Mouse (Mus musculus): ENCODE results near the gene Lhfpl3.
"Not testable (repeated sequence)": the region's sequence is repeated elsewhere in the genome, so short reads cannot be mapped to it uniquely, and the experiment has no call there.

Lhfpl3 gene

DNA sequence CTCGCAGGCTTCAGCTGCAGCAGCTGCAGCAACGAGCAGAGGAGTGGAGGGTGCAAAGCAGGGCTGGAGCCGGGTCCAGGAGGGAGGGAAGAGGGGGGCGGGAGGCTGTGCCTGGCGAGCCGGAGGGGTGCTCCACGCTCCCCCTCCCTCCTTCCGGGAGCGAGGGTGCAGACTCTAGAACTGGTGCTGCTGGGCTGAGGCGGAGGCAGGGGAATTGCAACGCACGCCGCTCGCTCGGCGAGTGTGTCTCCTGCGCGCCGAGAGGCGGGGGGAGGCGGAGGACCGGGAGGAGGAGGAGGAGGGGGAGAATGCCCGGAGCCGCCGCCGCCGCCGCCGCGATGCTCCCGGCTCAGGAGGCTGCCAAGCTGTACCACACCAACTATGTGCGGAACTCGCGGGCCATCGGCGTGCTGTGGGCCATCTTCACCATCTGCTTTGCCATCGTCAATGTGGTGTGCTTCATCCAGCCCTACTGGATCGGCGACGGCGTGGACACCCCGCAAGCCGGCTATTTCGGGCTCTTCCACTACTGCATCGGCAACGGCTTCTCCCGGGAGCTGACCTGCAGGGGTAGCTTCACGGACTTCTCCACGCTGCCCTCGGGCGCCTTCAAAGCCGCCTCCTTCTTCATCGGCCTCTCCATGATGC, at the start of gene Lhfpl3:
Gene Lhfpl3, plus strand, starts transcription at position 175 of the 648 bp plus-strand sequence.
- no peak for DNase-seq (ENCODE audit: low read depth, low spot score)
- no peaks in the 10 kb centered on the region for H3K36me3 ChIP-seq (ENCODE audit: control insufficient read depth, insufficient read depth, low read length, poor library complexity, severe bottlenecking)
- peaks cover 2% of the 10 kb centered on the region; the same call in 1 of the 2 replicates for H3K27me3 ChIP-seq (ENCODE audit: control insufficient read depth, insufficient read depth, low read length, poor library complexity, severe bottlenecking)

- H3K27me3 ChIP-seq (ENCODE audit: control insufficient read depth, insufficient read depth, low read length, poor library complexity, severe bottlenecking); H3K36me3 ChIP-seq (ENCODE audit: control insufficient read depth, insufficient read depth, low read length, poor library complexity, severe bottlenecking); DNase-seq (ENCODE audit: low read depth, low spot score): not testable (repeated sequence)
Observed at GRCm38 (mm10) chr5:22706271-22706670, 39.6 kb upstream of the Lhfpl3 start.

DNA sequence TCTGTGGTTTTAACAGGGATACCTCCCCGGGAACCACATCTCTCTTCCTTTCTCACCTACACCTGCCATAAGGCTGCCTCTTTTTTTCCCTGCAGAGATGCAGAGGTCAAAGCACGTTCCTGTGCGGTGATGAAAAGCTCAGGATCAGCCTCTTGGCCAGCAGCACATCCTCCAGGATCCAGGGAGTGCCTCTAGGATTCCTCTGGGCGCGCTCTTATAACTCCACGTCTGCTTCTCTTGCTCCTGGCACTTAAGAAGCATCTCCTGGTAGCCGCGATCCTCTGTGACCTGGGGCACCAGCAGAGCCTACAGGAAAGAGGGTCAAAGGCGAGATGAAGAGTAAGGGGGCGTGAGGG, 352 bp upstream of the Lhfpl3 start:
- peaks cover 2% of the 10 kb centered on the region; the same call in 1 of the 2 replicates for H3K27me3 ChIP-seq (ENCODE audit: control insufficient read depth, insufficient read depth, low read length, poor library complexity, severe bottlenecking)
- no peak for DNase-seq (ENCODE audit: low read depth, low spot score)
- H3K36me3 ChIP-seq (ENCODE audit: control insufficient read depth, insufficient read depth, low read length, poor library complexity, severe bottlenecking), result no peaks in the 10 kb centered on the region

DNA sequence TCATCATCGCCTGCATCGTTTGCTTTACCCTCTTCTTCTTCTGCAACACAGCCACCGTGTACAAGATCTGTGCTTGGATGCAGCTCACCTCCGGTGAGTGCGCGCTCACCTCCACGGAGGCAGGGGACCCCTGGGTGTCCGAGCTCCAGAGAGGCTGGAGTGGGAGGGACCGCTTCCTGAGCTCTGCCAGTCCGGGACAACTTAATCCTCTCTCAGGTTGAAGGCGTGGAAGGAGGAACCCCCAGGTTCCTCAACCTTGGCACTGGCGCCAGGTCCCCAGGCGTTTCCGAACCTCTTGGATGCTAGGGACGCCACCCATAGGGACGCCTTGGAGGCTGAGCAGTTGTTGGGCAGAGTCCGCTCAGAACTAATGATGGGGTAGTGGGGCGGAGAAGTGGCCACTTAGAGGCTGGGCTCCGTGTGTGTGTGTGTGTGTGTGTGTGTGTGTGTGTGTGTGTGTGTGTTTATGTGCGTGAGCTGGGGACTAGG, 718 bp downstream of the Lhfpl3 start:
- DNase-seq (ENCODE audit: low read depth, low spot score), result no peak
- no peaks in the 10 kb centered on the region for H3K36me3 ChIP-seq (ENCODE audit: control insufficient read depth, insufficient read depth, low read length, poor library complexity, severe bottlenecking)
- peaks cover 2% of the 10 kb centered on the region; the same call in 1 of the 2 replicates for H3K27me3 ChIP-seq (ENCODE audit: control insufficient read depth, insufficient read depth, low read length, poor library complexity, severe bottlenecking)

GRCm38 (mm10) chr5:22747305-22747704, 1.4 kb downstream of the Lhfpl3 start:
- DNase-seq (ENCODE audit: low read depth, low spot score), result no peak
- Histone ChIP-seq H3K27me3 (ENCODE audit: control insufficient read depth, insufficient read depth, low read length, poor library complexity, severe bottlenecking) (peaks cover 2% of the 10 kb centered on the region; the same call in 1 of the 2 replicates), H3K36me3 (ENCODE audit: control insufficient read depth, insufficient read depth, low read length, poor library complexity, severe bottlenecking) (no peaks in the 10 kb centered on the region)

DNA sequence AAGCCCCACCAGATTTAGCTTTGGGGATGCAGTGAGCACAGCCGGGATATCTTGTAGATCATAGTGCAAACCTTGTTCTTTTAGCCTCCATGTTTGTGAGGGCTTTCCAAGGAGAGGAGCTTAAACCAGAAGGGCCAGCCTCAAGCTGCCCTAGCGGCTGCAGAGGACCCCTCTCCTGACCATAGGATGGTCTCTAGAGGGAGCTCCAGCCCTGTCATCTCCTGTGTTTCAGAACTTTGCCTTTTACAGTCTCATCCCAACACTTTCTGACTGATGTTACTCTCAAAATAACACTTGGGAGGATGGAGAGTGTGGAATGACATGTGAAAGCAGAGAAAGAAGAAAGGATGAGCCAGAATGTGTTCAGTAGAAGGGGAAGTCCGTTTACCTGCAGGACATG, 11.4 kb downstream of the Lhfpl3 start:
- no peaks in the 10 kb centered on the region for H3K36me3 ChIP-seq (ENCODE audit: control insufficient read depth, insufficient read depth, low read length, poor library complexity, severe bottlenecking)
- no peak for DNase-seq (ENCODE audit: low read depth, low spot score)
- no peaks in the 10 kb centered on the region for H3K27me3 ChIP-seq (ENCODE audit: control insufficient read depth, insufficient read depth, low read length, poor library complexity, severe bottlenecking)

GRCm38 (mm10) chr5:22770726-22771125, 24.9 kb downstream of the Lhfpl3 start:
- Histone ChIP-seq H3K36me3 (ENCODE audit: control insufficient read depth, insufficient read depth, low read length, poor library complexity, severe bottlenecking) (no peaks in the 10 kb centered on the region), H3K27me3 (ENCODE audit: control insufficient read depth, insufficient read depth, low read length, poor library complexity, severe bottlenecking) (no peaks in the 10 kb centered on the region)
- DNase-seq (ENCODE audit: low read depth, low spot score), result no peak

DNA sequence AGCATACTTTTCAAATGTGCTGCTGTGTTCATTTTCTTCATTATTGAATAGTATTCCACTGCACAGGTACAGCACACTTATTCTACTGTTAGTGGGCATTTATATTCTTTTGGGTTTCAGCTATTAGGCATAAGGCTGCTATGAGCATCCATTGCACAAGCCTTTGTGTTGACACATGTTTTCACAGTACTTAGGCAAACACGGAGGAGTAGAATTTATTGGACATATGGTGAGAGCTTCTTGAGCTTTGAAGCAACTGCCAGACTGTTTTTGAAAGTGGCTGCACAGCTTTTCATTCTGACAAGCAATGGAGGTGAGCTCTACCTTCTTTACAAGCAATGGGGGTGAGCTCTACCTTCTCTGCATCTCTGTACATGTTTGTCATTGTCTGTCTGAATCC, 49.5 kb downstream of the Lhfpl3 start:
- Histone ChIP-seq H3K27me3 (ENCODE audit: control insufficient read depth, insufficient read depth, low read length, poor library complexity, severe bottlenecking) (no peaks in the 10 kb centered on the region), H3K36me3 (ENCODE audit: control insufficient read depth, insufficient read depth, low read length, poor library complexity, severe bottlenecking) (no peaks in the 10 kb centered on the region)
- DNase-seq (ENCODE audit: low read depth, low spot score), result no peak

DNA sequence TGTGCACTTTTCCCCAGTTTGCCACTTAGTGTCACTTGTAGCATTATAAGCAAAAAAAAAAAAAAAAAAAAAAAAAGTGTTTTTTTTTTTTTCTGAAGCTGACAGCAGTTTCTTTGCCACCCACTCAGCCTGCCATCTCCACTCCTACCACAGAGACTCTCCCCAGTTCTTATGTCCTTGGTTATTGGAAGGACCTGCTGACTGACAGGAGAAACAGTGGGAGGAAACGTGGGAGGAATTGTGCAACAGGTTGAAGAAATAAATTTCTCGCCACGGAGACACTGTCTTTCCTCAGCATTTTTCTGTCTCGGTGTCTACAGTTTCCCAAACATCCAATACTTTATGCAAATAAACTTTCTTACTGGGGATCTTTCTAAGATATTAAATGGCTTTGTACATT, 67.6 kb downstream of the Lhfpl3 start:
- DNase-seq (ENCODE audit: low read depth, low spot score), result no peak
- H3K27me3 ChIP-seq (ENCODE audit: control insufficient read depth, insufficient read depth, low read length, poor library complexity, severe bottlenecking), result no peaks in the 10 kb centered on the region
- H3K36me3 ChIP-seq (ENCODE audit: control insufficient read depth, insufficient read depth, low read length, poor library complexity, severe bottlenecking), result no peaks in the 10 kb centered on the region

DNA sequence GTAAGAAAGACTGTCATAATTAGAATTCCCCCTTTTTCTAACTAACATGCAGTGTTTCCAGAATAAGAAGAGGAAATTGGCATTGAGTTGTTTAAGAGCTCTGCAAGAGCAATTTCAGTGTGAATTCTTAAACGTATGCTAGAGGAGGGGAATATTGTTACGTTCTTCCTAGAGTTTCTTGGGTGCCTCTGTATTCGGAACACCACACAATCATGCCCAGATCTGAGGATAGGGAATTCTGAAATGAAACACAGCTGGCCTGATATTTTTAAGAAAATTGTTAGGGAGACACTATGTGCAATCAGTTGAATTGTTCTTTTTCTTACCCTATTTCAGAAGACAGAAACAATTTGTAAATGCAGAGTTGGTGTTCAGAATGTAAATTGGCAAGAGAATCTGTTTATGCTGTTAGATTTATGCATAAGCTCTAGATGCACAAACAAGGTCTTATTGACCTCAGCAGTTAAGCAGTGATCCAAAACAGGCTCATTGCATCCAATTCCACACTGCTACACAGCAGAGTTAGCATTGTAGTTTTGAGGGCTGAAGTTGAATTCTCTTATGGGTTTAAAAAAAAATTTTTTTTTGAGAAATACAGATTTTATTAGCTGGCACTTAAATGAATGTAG, 84.1 kb downstream of the Lhfpl3 start:
- DNase-seq (ENCODE audit: low read depth, low spot score), result no peak
- H3K36me3 ChIP-seq (ENCODE audit: control insufficient read depth, insufficient read depth, low read length, poor library complexity, severe bottlenecking), result no peaks in the 10 kb centered on the region
- H3K27me3 ChIP-seq (ENCODE audit: control insufficient read depth, insufficient read depth, low read length, poor library complexity, severe bottlenecking), result no peaks in the 10 kb centered on the region

DNA sequence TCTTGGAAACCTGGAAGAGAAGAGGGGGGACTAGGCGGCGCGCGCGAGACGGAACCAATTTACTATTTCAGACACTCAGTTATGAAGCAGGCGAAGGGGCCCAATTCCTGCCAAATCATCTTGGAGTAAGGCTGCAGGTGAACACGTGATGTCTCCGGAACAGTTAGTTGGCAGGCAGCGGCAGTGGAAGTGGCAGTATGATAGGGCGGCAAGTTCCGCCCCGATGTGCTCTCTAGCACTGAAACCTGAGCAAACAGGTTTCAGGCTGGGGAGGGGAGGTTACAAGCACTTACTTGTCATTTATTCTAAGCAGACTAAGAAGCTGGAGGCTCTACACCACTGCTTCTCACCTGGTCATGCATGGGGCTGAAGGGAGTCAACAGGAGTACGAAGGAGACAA, 105.7 kb downstream of the Lhfpl3 start:
- Histone ChIP-seq H3K27me3 (ENCODE audit: control insufficient read depth, insufficient read depth, low read length, poor library complexity, severe bottlenecking) (no peaks in the 10 kb centered on the region; the same call in 1 of the 2 replicates), H3K36me3 (ENCODE audit: control insufficient read depth, insufficient read depth, low read length, poor library complexity, severe bottlenecking) (no peaks in the 10 kb centered on the region)

DNA sequence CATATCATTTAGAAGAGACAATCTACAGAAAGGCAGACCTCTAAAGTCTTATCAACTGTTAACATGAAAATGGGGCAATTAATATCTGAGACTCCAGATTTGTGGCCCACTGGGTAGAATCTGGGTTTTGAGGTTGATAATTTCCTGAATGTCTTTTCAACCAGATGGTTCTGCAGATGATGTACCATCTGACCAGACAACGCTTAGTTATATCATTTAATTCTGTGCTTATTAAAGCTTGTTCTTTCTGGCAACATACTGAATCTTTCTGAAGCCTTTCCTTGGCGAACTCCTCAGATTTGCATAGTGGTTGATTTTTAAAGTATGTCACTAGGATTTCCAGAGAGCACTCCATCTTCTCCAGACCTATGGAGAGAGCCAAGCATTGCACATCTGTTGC, 107.6 kb downstream of the Lhfpl3 start:
- DNase-seq (ENCODE audit: low read depth, low spot score), result no peak
- Histone ChIP-seq H3K36me3 (ENCODE audit: control insufficient read depth, insufficient read depth, low read length, poor library complexity, severe bottlenecking) (no peaks in the 10 kb centered on the region), H3K27me3 (ENCODE audit: control insufficient read depth, insufficient read depth, low read length, poor library complexity, severe bottlenecking) (no peaks in the 10 kb centered on the region; the same call in 1 of the 2 replicates)

More for the DNA sequence above, 105.7 kb downstream of the Lhfpl3 start:
- DNase-seq (ENCODE audit: low read depth, low spot score), result no peak

- no peaks in the 10 kb centered on the region; the same call in 1 of the 2 replicates for H3K27me3 ChIP-seq (ENCODE audit: control insufficient read depth, insufficient read depth, low read length, poor library complexity, severe bottlenecking)
- DNase-seq (ENCODE audit: low read depth, low spot score), result no peak
- no peaks in the 10 kb centered on the region for H3K36me3 ChIP-seq (ENCODE audit: control insufficient read depth, insufficient read depth, low read length, poor library complexity, severe bottlenecking)
Observed at GRCm38 (mm10) chr5:22856480-22856879, 110.6 kb downstream of the Lhfpl3 start.

DNA sequence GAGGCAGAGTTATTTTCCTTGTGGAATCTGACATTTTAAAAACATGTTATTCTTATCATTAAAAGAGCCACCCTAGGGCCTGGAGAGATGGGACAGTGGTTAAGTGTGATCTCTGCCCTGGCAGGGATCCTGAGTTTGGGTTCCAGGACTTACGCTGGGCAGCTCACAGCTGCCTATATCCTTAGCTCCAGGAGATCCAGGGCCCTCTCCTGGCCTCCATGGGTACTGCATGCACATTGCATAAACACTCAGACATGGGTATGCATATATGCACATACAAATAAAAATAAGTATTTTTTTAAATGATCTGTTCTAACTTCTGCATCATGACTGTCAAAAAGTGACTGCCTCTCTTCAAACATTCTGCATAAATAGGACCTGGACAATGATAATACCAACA, 115.5 kb downstream of the Lhfpl3 start:
- Histone ChIP-seq H3K36me3 (ENCODE audit: control insufficient read depth, insufficient read depth, low read length, poor library complexity, severe bottlenecking) (no peaks in the 10 kb centered on the region), H3K27me3 (ENCODE audit: control insufficient read depth, insufficient read depth, low read length, poor library complexity, severe bottlenecking) (no peaks in the 10 kb centered on the region)
- DNase-seq (ENCODE audit: low read depth, low spot score), result no peak

- DNase-seq (ENCODE audit: low read depth, low spot score), result no peak
- H3K27me3 ChIP-seq (ENCODE audit: control insufficient read depth, insufficient read depth, low read length, poor library complexity, severe bottlenecking), result no peaks in the 10 kb centered on the region
- H3K36me3 ChIP-seq (ENCODE audit: control insufficient read depth, insufficient read depth, low read length, poor library complexity, severe bottlenecking), result no peaks in the 10 kb centered on the region
Observed at GRCm38 (mm10) chr5:22869031-22869430, 123.2 kb downstream of the Lhfpl3 start.
